Mouse (Mus musculus): ENCODE data around the gene Glud1. TPM values are rescaled to one million over a fixed set of nuclear protein-coding genes. Genes with fewer than 3 reads are reported as not detected.

The Glud1 gene
- polyA plus RNA-seq, 1 experiment = 196 TPM

DNA sequence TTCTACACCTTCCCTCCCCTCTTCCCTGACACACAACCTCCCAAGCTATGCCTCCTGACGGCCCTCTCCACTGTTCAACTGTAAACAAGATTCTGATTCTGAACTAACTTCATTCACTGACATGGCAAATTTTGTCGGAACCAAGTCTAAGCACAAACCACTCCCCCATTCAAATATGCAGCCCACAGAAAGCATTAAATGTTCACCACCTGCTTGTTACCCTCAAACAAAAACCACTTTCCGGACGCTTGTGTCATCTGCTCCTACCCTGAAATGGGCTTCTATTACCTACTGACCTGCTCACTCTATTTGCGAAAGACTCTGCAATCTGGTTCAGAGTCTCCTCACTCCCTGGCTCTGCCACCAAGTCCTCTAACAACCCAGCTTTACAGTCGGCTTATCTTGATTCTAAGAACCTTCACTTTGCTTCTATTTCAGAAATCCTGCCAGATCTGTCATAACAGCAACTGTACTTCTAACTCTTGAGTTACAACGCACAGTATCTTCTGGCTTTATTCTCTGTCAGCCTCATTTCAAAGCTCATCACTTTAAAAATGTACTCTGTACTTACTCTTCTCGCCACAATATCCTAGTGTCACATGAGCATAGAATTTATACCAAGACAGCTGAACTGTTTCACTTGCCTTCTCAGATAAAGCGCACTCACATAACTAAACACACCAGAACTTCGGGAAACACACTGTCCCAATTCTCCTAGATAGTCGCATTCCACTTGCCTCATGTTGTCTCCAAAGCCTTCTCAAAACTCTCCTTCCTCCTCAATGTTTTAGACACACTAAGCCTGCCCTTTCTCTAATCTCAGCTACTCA lies 11.4 kb upstream of the Glud1 start:
- 83% methylated on average over 11 of the region's 11 CpGs for WGBS
- H3K4me1 ChIP-seq (ENCODE audit: control insufficient read depth, insufficient read depth, low read length) = no peaks in the 10 kb centered on the region
- no peak overlapping the region for H3K4me3 ChIP-seq (replicated peaks; ENCODE audit: insufficient read depth, low read depth, low read length)
- no peak overlapping the region for H3K27ac ChIP-seq (ENCODE audit: insufficient read depth, low read length)
- DNase-seq = no peak
- TF ChIP-seq POLR2A (IDR thresholded peaks at IDR 0.05; ENCODE audit: borderline replicate concordance, insufficient read depth, low read length) (no peak), CTCF (IDR thresholded peaks at IDR 0.05; ENCODE audit: borderline replicate concordance, insufficient read depth, low read depth, low read length) (no peak)
- H3K27me3 ChIP-seq (ENCODE audit: control insufficient read depth, insufficient read depth, low read length) = no peaks in the 10 kb centered on the region

DNA sequence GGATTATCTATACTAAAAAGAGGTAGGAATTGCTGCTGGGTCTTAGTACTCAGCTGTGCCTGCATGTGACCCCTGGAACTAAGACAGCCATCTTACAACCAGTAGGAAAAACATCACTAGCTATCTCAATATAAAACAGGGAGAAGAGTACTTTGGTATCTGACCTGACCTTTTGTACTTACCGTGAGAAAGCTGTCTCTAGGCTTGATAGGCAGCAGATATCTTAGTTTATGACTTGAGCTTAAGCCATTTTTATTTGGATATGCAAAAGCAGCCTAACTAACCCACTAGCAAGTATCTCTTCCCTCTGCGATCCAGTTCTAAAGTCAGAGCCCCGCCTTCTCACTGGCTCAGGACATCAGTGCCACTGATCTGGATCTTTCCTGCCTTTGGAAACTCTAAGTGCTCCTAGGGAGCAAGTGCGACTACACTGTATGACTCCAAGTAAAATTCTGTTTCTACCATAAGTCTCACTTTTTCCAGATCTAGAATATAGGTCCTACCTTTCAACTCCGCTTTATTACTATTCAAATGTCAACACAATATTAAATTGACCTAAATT lies 7.8 kb upstream of the Glud1 start:
- TF ChIP-seq CTCF (IDR thresholded peaks at IDR 0.05; ENCODE audit: borderline replicate concordance, insufficient read depth, low read depth, low read length) (no peak), POLR2A (IDR thresholded peaks at IDR 0.05; ENCODE audit: borderline replicate concordance, insufficient read depth, low read length) (no peak)
- 88% methylated on average over 5 of the region's 5 CpGs for WGBS
- Histone ChIP-seq H3K4me1 (ENCODE audit: control insufficient read depth, insufficient read depth, low read length) (no peaks in the 10 kb centered on the region), H3K27ac (ENCODE audit: insufficient read depth, low read length) (no peak overlapping the region), H3K27me3 (ENCODE audit: control insufficient read depth, insufficient read depth, low read length) (no peaks in the 10 kb centered on the region), H3K4me3 (replicated peaks; ENCODE audit: insufficient read depth, low read depth, low read length) (no peak overlapping the region)
- no peak for DNase-seq

DNA sequence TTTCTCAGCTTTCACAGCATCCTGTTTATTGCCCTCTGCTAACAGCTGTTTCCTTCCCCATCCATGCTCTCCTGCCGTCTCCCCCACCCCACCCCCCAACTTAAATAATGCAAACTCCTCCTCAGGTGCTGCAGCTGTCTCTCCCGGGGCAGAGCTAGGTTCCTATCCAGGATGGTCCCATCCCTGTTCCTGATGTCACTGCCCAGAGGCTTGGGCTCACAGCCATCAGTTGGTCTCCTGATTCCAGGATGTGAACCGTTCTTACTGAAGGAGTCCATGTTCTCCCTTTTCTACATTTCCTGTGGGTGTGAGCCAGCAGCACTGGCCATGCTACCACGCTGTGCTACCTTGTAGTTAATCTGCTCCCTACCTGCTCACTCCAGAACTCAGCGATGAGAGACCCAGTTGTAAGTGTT lies 7.3 kb upstream of the Glud1 start:
- H3K4me3 ChIP-seq (replicated peaks; ENCODE audit: insufficient read depth, low read depth, low read length) = no peak overlapping the region
- H3K27me3 ChIP-seq (ENCODE audit: control insufficient read depth, insufficient read depth, low read length) = no peaks in the 10 kb centered on the region
- TF ChIP-seq CTCF (IDR thresholded peaks at IDR 0.05; ENCODE audit: borderline replicate concordance, insufficient read depth, low read depth, low read length) = no peak
- TF ChIP-seq POLR2A (IDR thresholded peaks at IDR 0.05; ENCODE audit: borderline replicate concordance, insufficient read depth, low read length) = no peak
- H3K4me1 ChIP-seq (ENCODE audit: control insufficient read depth, insufficient read depth, low read length) = no peaks in the 10 kb centered on the region
- WGBS = 41% methylated on average over 5 of the region's 5 CpGs
- no peak overlapping the region for H3K27ac ChIP-seq (ENCODE audit: insufficient read depth, low read length)
- DNase-seq = no peak

DNA sequence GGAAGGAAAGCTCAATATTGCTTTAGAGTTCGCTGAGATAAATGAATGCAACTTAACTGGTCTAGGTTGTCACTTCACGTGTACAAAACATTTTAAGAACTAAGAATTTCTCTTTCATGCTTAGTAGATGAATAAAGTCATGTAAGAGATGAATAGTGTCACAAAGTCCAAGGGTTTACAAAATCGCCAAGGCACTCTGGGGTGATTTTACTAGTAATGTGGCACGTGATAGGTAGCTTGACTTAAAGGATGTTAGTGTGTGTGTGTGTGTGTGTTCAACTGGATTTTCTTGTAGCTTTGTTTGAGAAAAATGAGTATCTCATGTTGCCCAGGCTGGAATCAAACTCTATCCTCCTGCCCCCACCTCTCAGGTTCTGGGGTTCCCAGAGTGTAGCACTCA lies 1.3 kb upstream of the Glud1 start:
- WGBS = 94% methylated on average over 4 of the region's 4 CpGs
- H3K4me1 ChIP-seq (ENCODE audit: control insufficient read depth, insufficient read depth, low read length) = no peaks in the 10 kb centered on the region; the same call in 1 of the 2 replicates
- no peak overlapping the region for H3K27ac ChIP-seq (ENCODE audit: insufficient read depth, low read length)
- DNase-seq = peak in 1 of 2 experiments; percentile 15
- H3K4me3 ChIP-seq (replicated peaks; ENCODE audit: insufficient read depth, low read depth, low read length) = no peak overlapping the region
- TF ChIP-seq POLR2A (IDR thresholded peaks at IDR 0.05; ENCODE audit: borderline replicate concordance, insufficient read depth, low read length) (no peak), CTCF (IDR thresholded peaks at IDR 0.05; ENCODE audit: borderline replicate concordance, insufficient read depth, low read depth, low read length) (no peak)
- H3K27me3 ChIP-seq (ENCODE audit: control insufficient read depth, insufficient read depth, low read length) = no peaks in the 10 kb centered on the region

- no peak for DNase-seq
- TF ChIP-seq CTCF (IDR thresholded peaks at IDR 0.05; ENCODE audit: borderline replicate concordance, insufficient read depth, low read depth, low read length) = no peak
- no peak for TF ChIP-seq POLR2A (IDR thresholded peaks at IDR 0.05; ENCODE audit: borderline replicate concordance, insufficient read depth, low read length)
- peak overlapping the region; percentile 87 for H3K4me3 ChIP-seq (replicated peaks; ENCODE audit: insufficient read depth, low read depth, low read length)
These were observed 657 bp upstream of the Glud1 start for GRCm38 (mm10) chr14:34309907-34310233.

DNA sequence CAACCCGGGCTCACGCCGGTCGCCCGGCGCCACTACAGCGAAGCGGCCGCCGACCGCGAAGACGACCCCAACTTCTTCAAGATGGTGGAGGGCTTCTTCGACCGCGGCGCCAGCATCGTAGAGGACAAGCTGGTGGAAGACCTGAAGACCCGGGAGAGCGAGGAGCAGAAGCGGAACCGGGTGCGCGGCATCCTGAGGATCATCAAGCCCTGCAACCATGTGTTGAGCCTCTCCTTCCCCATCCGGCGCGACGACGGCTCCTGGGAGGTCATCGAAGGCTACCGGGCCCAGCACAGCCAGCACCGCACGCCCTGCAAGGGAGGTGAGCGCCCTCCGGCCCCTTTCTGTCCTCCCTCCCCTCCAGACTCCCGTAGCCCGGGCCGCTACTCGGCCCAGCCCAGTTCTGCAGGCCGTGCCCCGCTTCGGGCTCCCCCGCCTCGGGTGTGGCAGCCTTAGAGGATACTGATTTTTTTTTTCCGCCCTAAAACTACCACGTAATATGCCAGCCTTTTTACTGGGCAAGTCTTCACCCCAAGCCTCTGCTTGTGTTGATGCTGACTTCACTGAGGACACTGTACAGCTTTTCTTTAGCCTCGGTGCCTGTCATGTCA lies 599 bp downstream of the Glud1 start:
- WGBS = under 1% methylated on average over 47 of the region's 47 CpGs
- peak; percentile 66 to 74 for DNase-seq
- Histone ChIP-seq H3K27ac (ENCODE audit: insufficient read depth, low read length) (peak overlapping the region; percentile 85), H3K4me3 (replicated peaks; ENCODE audit: insufficient read depth, low read depth, low read length) (peak overlapping the region; percentile 90), H3K4me1 (ENCODE audit: control insufficient read depth, insufficient read depth, low read length) (no peaks in the 10 kb centered on the region; the same call in 1 of the 2 replicates), H3K27me3 (ENCODE audit: control insufficient read depth, insufficient read depth, low read length) (no peaks in the 10 kb centered on the region)
- TF ChIP-seq POLR2A (IDR thresholded peaks at IDR 0.05; ENCODE audit: borderline replicate concordance, insufficient read depth, low read length) (no peak), CTCF (IDR thresholded peaks at IDR 0.05; ENCODE audit: borderline replicate concordance, insufficient read depth, low read depth, low read length) (no peak)

More at GRCm38 (mm10) chr14:34309907-34310233, 657 bp upstream of the Glud1 start:
- Histone ChIP-seq H3K4me1 (ENCODE audit: control insufficient read depth, insufficient read depth, low read length) (no peaks in the 10 kb centered on the region; the same call in 1 of the 2 replicates), H3K27ac (ENCODE audit: insufficient read depth, low read length) (peak overlapping the region; percentile 86), H3K27me3 (ENCODE audit: control insufficient read depth, insufficient read depth, low read length) (no peaks in the 10 kb centered on the region)
- WGBS = 13% methylated on average over 5 of the region's 5 CpGs

DNA sequence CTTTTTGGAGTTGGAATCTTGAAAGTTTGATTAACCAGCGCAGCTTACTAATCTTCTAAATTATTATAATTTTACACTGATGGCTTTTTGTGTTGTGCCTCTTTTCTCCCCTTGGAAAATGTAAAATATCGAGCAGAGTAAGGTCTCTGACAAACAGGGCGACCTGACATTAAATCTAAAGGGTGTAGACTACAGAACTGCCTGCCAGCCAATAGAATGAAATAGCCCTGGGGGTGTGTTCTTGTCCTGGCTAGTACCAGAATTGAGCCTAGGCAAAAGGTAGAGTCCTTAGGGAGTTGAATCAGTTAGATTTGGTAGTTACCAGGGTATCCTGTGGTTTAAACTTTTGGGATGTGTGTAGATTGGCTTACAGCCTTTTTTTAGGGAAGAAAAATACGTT lies 1.2 kb downstream of the Glud1 start:
- Histone ChIP-seq H3K27ac (ENCODE audit: insufficient read depth, low read length) (peak overlapping the region; percentile 85; the same call in 1 of the 2 replicates), H3K4me1 (ENCODE audit: control insufficient read depth, insufficient read depth, low read length) (no peaks in the 10 kb centered on the region; the same call in 1 of the 2 replicates), H3K4me3 (replicated peaks; ENCODE audit: insufficient read depth, low read depth, low read length) (peak overlapping the region; percentile 90), H3K27me3 (ENCODE audit: control insufficient read depth, insufficient read depth, low read length) (no peaks in the 10 kb centered on the region)
- peak; percentile 20 to 48 for DNase-seq
- no peak for TF ChIP-seq POLR2A (IDR thresholded peaks at IDR 0.05; ENCODE audit: borderline replicate concordance, insufficient read depth, low read length)
- TF ChIP-seq CTCF (IDR thresholded peaks at IDR 0.05; ENCODE audit: borderline replicate concordance, insufficient read depth, low read depth, low read length) = no peak
- 3% methylated on average over 4 of the region's 4 CpGs for WGBS
